Mouse (Mus musculus) testis, adult 2 months (tissue): ENCODE measurements around the gene Arhgap31. TPM values are rescaled to one million over a fixed set of nuclear protein-coding genes. Genes with fewer than 3 reads are reported as not detected.

Experiments used
- H3K27ac ChIP-seq: fragments of 200-500 bp; 2 replicates; pipeline ENCODE4 v1.5.1; 2012; ENCODE audit warnings: low read depth, low read length; ENCODE audit not compliant: control insufficient read depth, insufficient read depth
- H3K27me3 ChIP-seq: fragments of 200-500 bp; 2 replicates; pipeline ENCODE4 v1.6.1; 2012; ENCODE audit warnings: mild to moderate bottlenecking, low read length, moderate library complexity; ENCODE audit not compliant: control insufficient read depth, insufficient read depth
- H3K36me3 ChIP-seq: fragments of 200-500 bp; 2 replicates; pipeline ENCODE4 v1.6.1; 2012; ENCODE audit warnings: mild to moderate bottlenecking, low read length; ENCODE audit not compliant: control insufficient read depth, insufficient read depth
- H3K4me1 ChIP-seq: fragments of 200-500 bp; 2 replicates; pipeline ENCODE4 v1.6.1; 2012; ENCODE audit warnings: low read length; ENCODE audit not compliant: control insufficient read depth, insufficient read depth
- H3K4me3 ChIP-seq: fragments of 200-500 bp; 2 replicates; pipeline ENCODE4 v1.5.1; 2012; ENCODE audit warnings: low read depth, mild to moderate bottlenecking, low read length, moderate library complexity, mixed read lengths; ENCODE audit not compliant: control insufficient read depth
- CTCF ChIP-seq: fragments of 200-500 bp; IDR thresholded peaks from 2 replicates; pipeline ENCODE4 v1.5.1; 2012; ENCODE audit warnings: low read depth, mild to moderate bottlenecking, inconsistent platforms, low read length, moderate library complexity; ENCODE audit not compliant: control insufficient read depth, insufficient read depth, insufficient replicate concordance
- POLR2A ChIP-seq: fragments of 200-500 bp; IDR thresholded peaks from 2 replicates; pipeline ENCODE4 v1.6.1; 2012; ENCODE audit warnings: low read depth, mild to moderate bottlenecking, inconsistent platforms, low read length, moderate library complexity; ENCODE audit not compliant: control insufficient read depth
- polyA plus RNA-seq: library from polyadenylated mRNA; depleted of rRNA; stranded (reverse); fragments of >200 nt; gene quantifications from 2 replicates; pipeline ENCODE4 v1.2.3, GENCODE M21; 2012

The Arhgap31 gene
- polyA plus RNA-seq, 1 experiment, result 2.6 TPM

GRCm38 (mm10) chr16:38648155-38648554 is 64.9 kb downstream of the Arhgap31 start:
- H3K27ac ChIP-seq, result no peak overlapping the region
- H3K27me3 ChIP-seq, result no peaks in the 10 kb centered on the region
- peaks cover 9% of the 10 kb centered on the region for H3K4me1 ChIP-seq
- TF ChIP-seq POLR2A (no peak), CTCF (no peak)
- no peak overlapping the region for H3K4me3 ChIP-seq
- H3K36me3 ChIP-seq, result no peaks in the 10 kb centered on the region

GRCm38 (mm10) chr16:38644455-38644854 is 68.6 kb downstream of the Arhgap31 start:
- TF ChIP-seq CTCF, result no peak
- no peak for TF ChIP-seq POLR2A
- Histone ChIP-seq H3K36me3 (no peaks in the 10 kb centered on the region), H3K4me1 (no peaks in the 10 kb centered on the region), H3K27me3 (no peaks in the 10 kb centered on the region), H3K4me3 (no peak overlapping the region), H3K27ac (no peak overlapping the region)

DNA sequence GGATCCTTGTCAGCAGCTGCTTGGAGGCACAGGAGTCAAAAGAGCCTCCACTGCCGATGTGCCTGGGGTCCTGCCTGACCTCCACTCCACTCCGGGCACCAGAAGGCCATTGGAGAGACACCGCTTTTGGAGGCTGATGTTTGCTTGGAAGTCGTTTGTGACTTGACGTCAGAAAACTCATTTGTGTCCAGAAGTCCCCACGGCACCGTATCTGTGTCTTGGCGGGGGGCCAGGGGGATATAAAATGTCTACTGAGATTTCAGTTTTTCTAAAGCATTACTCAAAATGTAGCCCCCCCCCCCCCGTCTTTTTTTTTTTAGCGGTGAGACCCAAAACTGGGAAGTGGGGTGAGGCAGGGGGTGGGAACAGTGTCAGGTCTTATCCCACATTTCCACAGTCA is 76.0 kb downstream of the Arhgap31 start:
- TF ChIP-seq POLR2A (no peak), CTCF (no peak)
- peak overlapping the region; percentile 11 for H3K4me3 ChIP-seq
- H3K27me3 ChIP-seq, result no peaks in the 10 kb centered on the region
- no peak overlapping the region for H3K27ac ChIP-seq
- peaks cover 6% of the 10 kb centered on the region for H3K4me1 ChIP-seq
- no peaks in the 10 kb centered on the region for H3K36me3 ChIP-seq

DNA sequence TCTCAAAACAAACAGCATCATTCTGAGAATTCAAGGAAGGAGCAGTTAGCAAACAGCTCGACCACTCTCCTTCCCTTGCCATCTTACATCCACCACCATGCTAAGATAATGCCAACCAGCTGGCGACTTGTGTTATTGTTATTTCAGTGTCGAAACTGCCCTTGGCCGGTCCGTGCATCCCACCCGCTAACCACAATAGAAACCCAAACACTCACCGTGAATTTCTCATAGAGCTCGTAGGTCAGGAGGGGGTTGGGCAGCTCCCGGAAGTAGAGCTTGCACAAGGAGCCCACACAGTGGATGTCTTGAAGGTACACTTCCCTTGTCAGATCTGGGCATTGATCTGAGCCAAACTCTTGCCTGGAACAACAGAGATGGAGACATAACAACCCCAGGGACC is 76.4 kb downstream of the Arhgap31 start:
- no peaks in the 10 kb centered on the region for H3K36me3 ChIP-seq
- TF ChIP-seq CTCF (no peak), POLR2A (no peak)
- H3K4me1 ChIP-seq, result peaks cover 6% of the 10 kb centered on the region
- H3K27ac ChIP-seq, result no peak overlapping the region
- H3K4me3 ChIP-seq, result peak overlapping the region; percentile 11
- H3K27me3 ChIP-seq, result no peaks in the 10 kb centered on the region

DNA sequence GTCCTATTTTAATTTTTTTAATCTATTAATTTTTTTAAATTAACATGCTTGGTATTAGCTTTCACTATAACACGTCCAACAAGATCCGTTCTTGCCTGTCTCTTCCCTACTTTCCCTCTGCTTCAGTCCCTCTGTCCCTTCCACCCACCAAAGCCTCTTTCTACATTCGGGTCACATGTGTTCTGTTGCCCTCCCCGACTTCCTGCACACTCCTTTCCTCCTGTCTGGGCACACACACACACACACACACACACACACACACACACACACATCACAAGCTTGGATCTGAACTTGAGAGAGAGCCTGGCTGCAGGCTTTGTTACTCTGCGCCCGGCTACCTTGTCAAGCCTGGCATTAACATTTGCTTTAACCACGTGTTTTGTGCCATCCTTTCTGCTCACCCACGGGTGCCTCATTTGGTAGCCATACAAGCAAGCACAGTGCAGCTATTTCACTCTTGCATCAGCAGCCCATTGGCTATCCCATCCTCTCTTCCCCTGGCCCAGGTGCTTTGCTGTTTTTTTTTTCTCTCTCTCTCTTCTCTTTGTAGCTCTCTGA is 77.2 kb downstream of the Arhgap31 start:
- Histone ChIP-seq H3K27me3 (no peaks in the 10 kb centered on the region), H3K4me1 (peaks cover 6% of the 10 kb centered on the region), H3K36me3 (no peaks in the 10 kb centered on the region), H3K27ac (no peak overlapping the region), H3K4me3 (no peak overlapping the region)
- TF ChIP-seq POLR2A (no peak), CTCF (no peak)

GRCm38 (mm10) chr16:38632147-38632546 is 80.9 kb downstream of the Arhgap31 start:
- TF ChIP-seq POLR2A, result no peak
- peak; percentile 73; the same call in 1 of the 2 replicates for TF ChIP-seq CTCF
- H3K27ac ChIP-seq, result no peak overlapping the region
- H3K4me1 ChIP-seq, result peaks cover 6% of the 10 kb centered on the region
- no peaks in the 10 kb centered on the region for H3K36me3 ChIP-seq
- H3K27me3 ChIP-seq, result no peaks in the 10 kb centered on the region
- no peak overlapping the region for H3K4me3 ChIP-seq

- TF ChIP-seq POLR2A (no peak), CTCF (no peak)
- peak overlapping the region; percentile 54; the same call in 1 of the 2 replicates for H3K27ac ChIP-seq
- no peak overlapping the region for H3K4me3 ChIP-seq
- H3K36me3 ChIP-seq, result no peaks in the 10 kb centered on the region
- H3K27me3 ChIP-seq, result no peaks in the 10 kb centered on the region
- peaks cover under 1% of the 10 kb centered on the region for H3K4me1 ChIP-seq
Observed at GRCm38 (mm10) chr16:38625811-38626369, 87.2 kb downstream of the Arhgap31 start.
